Mouse (Mus musculus) hindbrain, embryonic 16.5 days (tissue): ENCODE data around the gene Usp43. TPM values are rescaled to one million over a fixed set of nuclear protein-coding genes. Genes with fewer than 3 reads are reported as not detected.

ENCODE experiments used
- ATAC-seq: fragments of 200-750 bp; cut with Nextera tagmentation; 2 replicates; pipeline ENCODE4 v1.8.0; 2017; ENCODE audit warnings: moderate TSS enrichment, moderate library complexity
- H3K27ac ChIP-seq: fragments of 300-500 bp; sonication (generic); 2 replicates; pipeline ENCODE4 v1.5.1; 2014; ENCODE audit warnings: low read depth, mild to moderate bottlenecking, control low read depth, low read length, moderate library complexity
- H3K27me3 ChIP-seq: fragments of 300-500 bp; sonication (generic); replicated peaks from 2 replicates; pipeline ENCODE4 v1.6.1; 2014; ENCODE audit warnings: low read length; ENCODE audit not compliant: control insufficient read depth, insufficient read depth
- H3K36me3 ChIP-seq: fragments of 300-500 bp; sonication (generic); 2 replicates; pipeline ENCODE4 v1.6.1; 2014; ENCODE audit warnings: mild to moderate bottlenecking, low read length, moderate library complexity, mixed read lengths; ENCODE audit not compliant: control insufficient read depth, insufficient read depth
- H3K4me1 ChIP-seq: fragments of 300-500 bp; sonication (generic); 2 replicates; pipeline ENCODE4 v1.6.1; 2014; ENCODE audit warnings: low read depth, low read length; ENCODE audit not compliant: control insufficient read depth, insufficient read depth
- H3K4me2 ChIP-seq: fragments of 300-500 bp; sonication (generic); 2 replicates; pipeline ENCODE4 v1.6.1; 2014; ENCODE audit warnings: mild to moderate bottlenecking, low read length, control low read depth, moderate library complexity
- H3K4me3 ChIP-seq: fragments of 300-500 bp; sonication (generic); 2 replicates; pipeline ENCODE4 v1.5.1; 2014; ENCODE audit warnings: mild to moderate bottlenecking, low read length, control low read depth, moderate library complexity
- H3K9ac ChIP-seq: fragments of 300-500 bp; sonication (generic); 2 replicates; pipeline ENCODE4 v1.6.1; 2014; ENCODE audit warnings: low read depth, mild to moderate bottlenecking, control low read depth, low read length, moderate library complexity
- H3K9me3 ChIP-seq: fragments of 300-500 bp; sonication (generic); 2 replicates; pipeline ENCODE4 v1.6.1; 2014; ENCODE audit warnings: mild to moderate bottlenecking, low read length, moderate library complexity; ENCODE audit not compliant: control insufficient read depth
- WGBS: fragments of 180-500 bp; shearing (Covaris S2); extraction: QIAGEN DNeasy Blood & Tissue Kit; methylation state at CpG from one replicate; pipeline ENCODE4 v1.1.7; 2014; 5-methylcytosine and 5-hydroxymethylcytosine counted together
- polyA plus RNA-seq: library from polyadenylated mRNA; unstranded; fragments of >200 nt; fragmentation: Nextera tagmentation; extraction: Ambion mirVana; gene quantifications from 2 replicates; pipeline ENCODE4 v1.2.1, GENCODE M21; 2015

The Usp43 gene
- polyA plus RNA-seq, 1 experiment from 2014 or later = 0.64 TPM

- H3K4me2 ChIP-seq = no peak overlapping the region
- WGBS = 80% methylated on average over 3 of the region's 3 CpGs
- peaks cover 6% of the 10 kb centered on the region for H3K4me1 ChIP-seq
- no peak overlapping the region for H3K9ac ChIP-seq
- peaks cover 18% of the 10 kb centered on the region for H3K27me3 ChIP-seq
- ATAC-seq = no peak
- no peaks in the 10 kb centered on the region for H3K36me3 ChIP-seq
- H3K27ac ChIP-seq = no peak overlapping the region
- H3K4me3 ChIP-seq = no peak overlapping the region
- H3K9me3 ChIP-seq = no peaks in the 10 kb centered on the region
Observed at GRCm38 (mm10) chr11:67917126-67917525, 4.8 kb downstream of the Usp43 start.

GRCm38 (mm10) chr11:67911074-67911473 is 10.9 kb downstream of the Usp43 start:
- no peak for ATAC-seq
- no peaks in the 10 kb centered on the region for H3K4me1 ChIP-seq
- H3K9me3 ChIP-seq = no peaks in the 10 kb centered on the region
- 92% methylated on average over 5 of the region's 5 CpGs for WGBS
- H3K9ac ChIP-seq = no peak overlapping the region
- H3K4me2 ChIP-seq = no peak overlapping the region
- no peak overlapping the region for H3K27ac ChIP-seq
- H3K36me3 ChIP-seq = no peaks in the 10 kb centered on the region
- no peaks in the 10 kb centered on the region for H3K27me3 ChIP-seq
- H3K4me3 ChIP-seq = no peak overlapping the region

GRCm38 (mm10) chr11:67903756-67904155 is 18.2 kb downstream of the Usp43 start:
- Histone ChIP-seq H3K4me3 (no peak overlapping the region), H3K27ac (no peak overlapping the region), H3K27me3 (no peaks in the 10 kb centered on the region), H3K4me2 (no peak overlapping the region), H3K36me3 (no peaks in the 10 kb centered on the region), H3K4me1 (no peaks in the 10 kb centered on the region), H3K9me3 (no peaks in the 10 kb centered on the region), H3K9ac (no peak overlapping the region)
- no peak for ATAC-seq
- 91% methylated on average over 4 of the region's 4 CpGs for WGBS

GRCm38 (mm10) chr11:67897064-67897560 is 24.8 kb downstream of the Usp43 start:
- peak; percentile 58 for ATAC-seq

GRCm38 (mm10) chr11:67895641-67896040 is 26.3 kb downstream of the Usp43 start:
- Histone ChIP-seq H3K4me3 (no peak overlapping the region), H3K4me2 (no peak overlapping the region), H3K36me3 (no peaks in the 10 kb centered on the region), H3K9ac (no peak overlapping the region), H3K27ac (no peak overlapping the region), H3K9me3 (no peaks in the 10 kb centered on the region), H3K4me1 (no peaks in the 10 kb centered on the region; the same call in 1 of the 2 replicates), H3K27me3 (no peaks in the 10 kb centered on the region)
- 0 out of 2 replicates have a peak, but pooled peaks have one; percentile 52 for ATAC-seq
- 44% methylated on average over 7 of the region's 7 CpGs for WGBS

More at GRCm38 (mm10) chr11:67897064-67897560, 24.8 kb downstream of the Usp43 start:
- no peaks in the 10 kb centered on the region for H3K9me3 ChIP-seq
- WGBS = 46% methylated on average over 8 of the region's 8 CpGs
- no peaks in the 10 kb centered on the region for H3K36me3 ChIP-seq
- H3K27ac ChIP-seq = no peak overlapping the region
- no peak overlapping the region for H3K4me2 ChIP-seq
- H3K9ac ChIP-seq = no peak overlapping the region
- H3K27me3 ChIP-seq = no peaks in the 10 kb centered on the region
- H3K4me3 ChIP-seq = no peak overlapping the region
- no peaks in the 10 kb centered on the region; the same call in 1 of the 2 replicates for H3K4me1 ChIP-seq

- H3K36me3 ChIP-seq = no peaks in the 10 kb centered on the region
- H3K9me3 ChIP-seq = no peaks in the 10 kb centered on the region
- H3K4me2 ChIP-seq = no peak overlapping the region
- no peak overlapping the region for H3K27ac ChIP-seq
- no peaks in the 10 kb centered on the region for H3K27me3 ChIP-seq
- no peaks in the 10 kb centered on the region for H3K4me1 ChIP-seq
- no peak overlapping the region for H3K4me3 ChIP-seq
- no peak for ATAC-seq
- H3K9ac ChIP-seq = no peak overlapping the region
- 83% methylated on average over 5 of the region's 5 CpGs for WGBS
Observed at GRCm38 (mm10) chr11:67888521-67888920, 33.4 kb downstream of the Usp43 start.

GRCm38 (mm10) chr11:67885921-67886320 is 36.0 kb downstream of the Usp43 start:
- no peak overlapping the region for H3K9ac ChIP-seq
- no peak overlapping the region for H3K4me2 ChIP-seq
- no peak for ATAC-seq
- H3K27me3 ChIP-seq = no peaks in the 10 kb centered on the region
- H3K36me3 ChIP-seq = no peaks in the 10 kb centered on the region
- H3K4me1 ChIP-seq = no peaks in the 10 kb centered on the region
- H3K9me3 ChIP-seq = no peaks in the 10 kb centered on the region
- no peak overlapping the region for H3K27ac ChIP-seq
- no peak overlapping the region for H3K4me3 ChIP-seq
- WGBS = 95% methylated on average over 2 of the region's 2 CpGs

GRCm38 (mm10) chr11:67865521-67866197 is 56.3 kb downstream of the Usp43 start:
- no peak overlapping the region for H3K9ac ChIP-seq
- H3K4me2 ChIP-seq = no peak overlapping the region
- no peak for ATAC-seq
- WGBS = 94% methylated on average over 9 of the region's 9 CpGs
- no peak overlapping the region for H3K27ac ChIP-seq
- H3K36me3 ChIP-seq = no peaks in the 10 kb centered on the region
- H3K4me1 ChIP-seq = peaks cover 5% of the 10 kb centered on the region; the same call in 1 of the 2 replicates
- H3K4me3 ChIP-seq = no peak overlapping the region
- no peaks in the 10 kb centered on the region for H3K9me3 ChIP-seq
- H3K27me3 ChIP-seq = no peaks in the 10 kb centered on the region

GRCm38 (mm10) chr11:67865100-67865499 is 56.9 kb downstream of the Usp43 start:
- Histone ChIP-seq H3K4me2 (no peak overlapping the region), H3K4me1 (peaks cover 5% of the 10 kb centered on the region; the same call in 1 of the 2 replicates), H3K27me3 (no peaks in the 10 kb centered on the region), H3K27ac (no peak overlapping the region), H3K9ac (no peak overlapping the region), H3K36me3 (no peaks in the 10 kb centered on the region), H3K4me3 (no peak overlapping the region), H3K9me3 (no peaks in the 10 kb centered on the region)
- no peak for ATAC-seq
- 75% methylated on average over 5 of the region's 5 CpGs for WGBS
